Mouse (Mus musculus): ENCODE measurements around the gene Slc9a9. TPM values are rescaled to one million over a fixed set of nuclear protein-coding genes. Genes with fewer than 3 reads are reported as not detected.

The Slc9a9 gene
- polyA plus RNA-seq (2015; fragmentation: Nextera tagmentation; extraction: Ambion mirVana) = 3.6 and 5.5 TPM in 2 replicates

DNA sequence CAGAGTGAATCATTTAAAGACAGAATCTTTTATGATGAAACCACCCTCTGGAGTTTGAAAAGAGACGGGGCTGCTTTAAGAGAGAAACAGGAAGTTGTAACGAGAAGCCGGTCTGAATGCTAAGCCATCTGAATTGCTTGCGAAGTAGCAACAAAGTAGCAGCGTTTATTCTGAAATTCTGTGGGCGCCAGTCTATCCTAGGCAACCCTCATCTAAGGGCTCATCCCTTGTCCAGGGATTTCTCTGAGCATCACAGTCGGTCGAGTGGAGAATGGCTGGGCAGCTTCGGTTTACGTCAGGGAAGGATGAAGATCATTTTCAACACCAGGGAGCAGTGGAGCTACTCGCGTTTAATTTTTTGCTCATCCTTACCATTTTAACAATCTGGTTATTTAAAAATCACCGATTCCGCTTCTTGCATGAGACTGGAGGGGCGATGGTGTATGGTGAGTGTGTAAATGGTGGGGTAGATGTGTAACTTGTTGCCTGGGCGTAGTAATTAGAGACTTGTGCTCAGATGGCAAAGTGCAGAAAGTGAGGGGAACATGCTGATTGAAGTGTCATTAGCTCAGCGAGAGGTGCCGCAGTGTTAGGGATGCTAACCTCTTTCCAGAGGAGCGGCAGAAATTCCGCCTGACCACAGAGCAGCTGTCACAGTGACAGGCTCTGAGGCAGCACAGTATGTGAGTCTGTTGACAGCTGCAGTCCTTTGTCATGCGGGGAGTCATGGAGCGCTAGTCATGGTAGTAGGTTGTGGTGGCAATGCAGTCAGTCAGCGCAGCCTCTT, at the start of gene Slc9a9:
Slc9a9 (plus strand) TSS at position 119 of the 787 bp plus-strand sequence.

Small RNA genes lying within 50 kb of the gene (microRNA-seq; reads per million reads assigned to microRNA genes)
- gene Mir7656 = 0.30 to 0.64 reads per million in 2 experiments

Other genes starting within 250 kb of the Slc9a9 start
- gene 1190002N15Rik, start 131.8 kb upstream of the Slc9a9 start, polyA plus RNA-seq (2015; fragmentation: Nextera tagmentation; extraction: Ambion mirVana) = 10.6 and 12.0 TPM in 2 replicates